Mouse (Mus musculus) lung, embryonic 15.5 days (tissue): ENCODE results near the gene Treml4. TPM values are rescaled to one million over a fixed set of nuclear protein-coding genes. Genes with fewer than 3 reads are reported as not detected.

ENCODE experiments used
- ATAC-seq: fragments of 200-750 bp; cut with Nextera tagmentation; 2 replicates; pipeline ENCODE4 v1.8.0; 2017; ENCODE audit warnings: moderate number of reproducible peaks, borderline replicate concordance; ENCODE audit not compliant: low FRiP score, low TSS enrichment; ENCODE audit errors: extremely low read depth
- H3K27ac ChIP-seq: fragments of 300-500 bp; sonication (generic); 2 replicates; pipeline ENCODE4 v1.5.1; 2015; ENCODE audit warnings: moderate library complexity, mild to moderate bottlenecking, inconsistent platforms
- H3K27me3 ChIP-seq: fragments of 300-500 bp; sonication (generic); 2 replicates; pipeline ENCODE4 v1.6.1; 2015; ENCODE audit warnings: inconsistent platforms
- H3K36me3 ChIP-seq: fragments of 300-500 bp; sonication (generic); 2 replicates; pipeline ENCODE4 v1.6.1; 2015; ENCODE audit warnings: inconsistent platforms
- H3K4me1 ChIP-seq: fragments of 300-500 bp; sonication (generic); 2 replicates; pipeline ENCODE4 v1.6.1; 2015; ENCODE audit warnings: inconsistent platforms
- H3K4me2 ChIP-seq: fragments of 300-500 bp; sonication (generic); 2 replicates; pipeline ENCODE4 v1.6.1; 2015; ENCODE audit warnings: inconsistent platforms, mild to moderate bottlenecking, moderate library complexity
- H3K4me3 ChIP-seq: fragments of 300-500 bp; sonication (generic); 2 replicates; pipeline ENCODE4 v1.5.1; 2015; ENCODE audit warnings: mild to moderate bottlenecking, inconsistent platforms
- H3K9ac ChIP-seq: fragments of 300-500 bp; sonication (generic); 2 replicates; pipeline ENCODE4 v1.6.1; 2015; ENCODE audit warnings: inconsistent platforms
- H3K9me3 ChIP-seq: fragments of 300-500 bp; sonication (generic); 2 replicates; pipeline ENCODE4 v1.6.1; 2016; ENCODE audit warnings: inconsistent platforms
- WGBS: fragments of 180-500 bp; shearing (Covaris S2); methylation state at CpG from one replicate; pipeline ENCODE4 v1.1.7; 2015; 5-methylcytosine and 5-hydroxymethylcytosine counted together
- polyA plus RNA-seq: library from polyadenylated mRNA; unstranded; fragments of >200 nt; fragmentation: Nextera tagmentation; extraction: Ambion mirVana; gene quantifications from 2 replicates; pipeline ENCODE4 v1.2.1, GENCODE M21; 2015

Treml4 gene
- polyA plus RNA-seq, 1 experiment from 2014 or later: 0.37 TPM

GRCm38 (mm10) chr17:48256575-48256974 is 7.5 kb upstream of the Treml4 start:
- no peaks in the 10 kb centered on the region for H3K4me1 ChIP-seq
- H3K9me3 ChIP-seq: peaks cover 8% of the 10 kb centered on the region; the same call in 1 of the 2 replicates
- peaks cover 5% of the 10 kb centered on the region; the same call in 1 of the 2 replicates for H3K27me3 ChIP-seq
- H3K27ac ChIP-seq: no peak overlapping the region
- no peak overlapping the region for H3K4me2 ChIP-seq
- ATAC-seq: no peak
- H3K9ac ChIP-seq: no peak overlapping the region
- H3K36me3 ChIP-seq: no peaks in the 10 kb centered on the region
- no peak overlapping the region for H3K4me3 ChIP-seq

- no peak for ATAC-seq
- Histone ChIP-seq H3K27me3 (no peaks in the 10 kb centered on the region), H3K36me3 (no peaks in the 10 kb centered on the region), H3K27ac (no peak overlapping the region), H3K4me2 (no peak overlapping the region), H3K9ac (no peak overlapping the region), H3K4me1 (no peaks in the 10 kb centered on the region), H3K4me3 (no peak overlapping the region), H3K9me3 (peaks cover 8% of the 10 kb centered on the region; the same call in 1 of the 2 replicates)
- WGBS: 65% methylated on average over 2 of the region's 2 CpGs
These were observed 2.2 kb upstream of the Treml4 start for GRCm38 (mm10) chr17:48261868-48262267.

DNA sequence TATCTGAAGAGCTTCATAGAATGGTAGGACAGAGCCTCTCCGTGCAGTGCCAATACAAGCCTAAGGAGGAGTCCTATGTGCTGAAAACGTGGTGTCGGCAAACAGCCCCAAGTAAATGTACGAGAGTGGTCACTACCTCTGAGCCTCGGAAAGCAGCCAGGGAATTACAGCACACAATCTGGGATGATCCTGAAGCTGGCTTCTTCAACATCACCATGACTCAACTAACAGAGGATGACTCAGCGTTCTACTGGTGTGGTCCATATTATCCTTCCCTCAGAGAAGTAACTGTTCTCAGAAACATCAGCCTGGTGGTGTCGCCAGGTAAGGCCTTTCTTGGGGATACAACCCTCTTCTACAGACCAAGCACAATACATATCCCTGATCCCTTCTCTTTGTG is 567 bp downstream of the Treml4 start:
- H3K4me2 ChIP-seq: no peak overlapping the region
- no peaks in the 10 kb centered on the region for H3K4me1 ChIP-seq
- no peaks in the 10 kb centered on the region for H3K27me3 ChIP-seq
- H3K36me3 ChIP-seq: no peaks in the 10 kb centered on the region
- no peak for ATAC-seq
- no peak overlapping the region for H3K9ac ChIP-seq
- 86% methylated on average over 7 of the region's 7 CpGs for WGBS
- no peak overlapping the region for H3K27ac ChIP-seq
- no peak overlapping the region for H3K4me3 ChIP-seq
- H3K9me3 ChIP-seq: peaks cover 2% of the 10 kb centered on the region; the same call in 1 of the 2 replicates

- no peak overlapping the region for H3K27ac ChIP-seq
- no peak overlapping the region for H3K9ac ChIP-seq
- H3K9me3 ChIP-seq: no peaks in the 10 kb centered on the region
- no peak overlapping the region for H3K4me3 ChIP-seq
- ATAC-seq: no peak
- H3K36me3 ChIP-seq: no peaks in the 10 kb centered on the region
- WGBS: 24% methylated on average over 2 of the region's 2 CpGs
- no peaks in the 10 kb centered on the region for H3K27me3 ChIP-seq
- no peak overlapping the region for H3K4me2 ChIP-seq
- H3K4me1 ChIP-seq: no peaks in the 10 kb centered on the region
These were observed 2.0 kb downstream of the Treml4 start for GRCm38 (mm10) chr17:48266138-48266537.

DNA sequence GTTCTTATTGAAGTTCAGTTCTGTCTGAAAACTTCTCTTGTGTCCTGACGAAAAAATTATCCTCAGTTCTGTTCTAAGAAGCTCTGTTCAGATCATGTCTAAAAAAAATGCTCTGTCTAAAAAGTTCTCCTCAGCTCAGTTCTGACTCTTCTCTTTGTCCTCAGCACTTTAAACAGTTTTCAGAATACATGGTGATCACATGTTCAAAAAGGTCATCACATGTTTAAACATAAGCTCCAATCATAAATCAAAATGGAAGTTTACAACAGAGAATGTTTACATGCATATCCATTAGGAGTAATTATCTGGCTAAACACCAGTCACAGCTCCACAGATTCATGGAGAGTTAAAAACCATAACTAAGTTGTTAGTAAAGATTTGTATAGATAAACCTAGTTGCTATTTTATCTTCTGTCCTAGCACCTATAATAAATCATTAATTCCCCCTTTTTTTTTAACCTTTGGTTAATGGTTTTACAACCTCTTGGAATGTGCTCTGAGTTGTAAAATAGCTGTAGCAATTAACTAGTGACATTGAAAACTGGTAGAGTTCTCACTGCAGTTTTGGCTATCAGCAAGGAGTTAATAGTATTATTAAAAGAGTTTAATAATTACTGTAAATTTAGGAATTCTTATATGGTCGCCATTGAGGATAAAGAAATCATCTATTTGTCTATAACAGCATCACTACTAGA is 2.7 kb downstream of the Treml4 start:
- ATAC-seq: no peak
- no peak overlapping the region for H3K9ac ChIP-seq
- H3K27me3 ChIP-seq: no peaks in the 10 kb centered on the region
- H3K4me1 ChIP-seq: no peaks in the 10 kb centered on the region
- H3K9me3 ChIP-seq: no peaks in the 10 kb centered on the region
- no peak overlapping the region for H3K27ac ChIP-seq
- WGBS: 23% methylated on average over 2 of the region's 2 CpGs
- no peaks in the 10 kb centered on the region for H3K36me3 ChIP-seq
- H3K4me3 ChIP-seq: no peak overlapping the region
- H3K4me2 ChIP-seq: no peak overlapping the region

DNA sequence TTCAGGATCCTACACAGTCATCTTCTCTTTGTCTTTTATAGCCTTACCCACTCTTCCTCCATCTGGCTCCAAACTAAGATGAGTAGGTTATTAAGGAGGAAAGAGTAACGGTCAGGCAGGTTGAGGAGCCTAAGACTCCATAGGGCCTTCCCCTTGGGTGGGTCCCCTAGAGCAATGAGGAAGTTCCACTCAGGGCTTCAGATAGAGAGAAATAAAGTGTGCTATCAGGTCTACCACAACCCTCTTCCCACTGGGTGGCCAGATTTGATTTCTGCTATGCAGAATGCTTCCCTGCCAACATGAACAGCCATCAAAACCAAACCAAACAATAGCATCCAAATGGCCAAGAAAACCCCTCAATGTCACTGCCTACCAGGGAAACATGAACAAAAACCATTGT is 3.5 kb downstream of the Treml4 start:
- no peaks in the 10 kb centered on the region for H3K36me3 ChIP-seq
- no peaks in the 10 kb centered on the region for H3K27me3 ChIP-seq
- no peaks in the 10 kb centered on the region for H3K9me3 ChIP-seq
- no peak overlapping the region for H3K4me3 ChIP-seq
- 81% methylated on average over 1 of the region's 1 CpGs for WGBS
- no peak for ATAC-seq
- H3K27ac ChIP-seq: no peak overlapping the region
- H3K9ac ChIP-seq: no peak overlapping the region
- no peaks in the 10 kb centered on the region for H3K4me1 ChIP-seq
- no peak overlapping the region for H3K4me2 ChIP-seq

- Histone ChIP-seq H3K4me1 (no peaks in the 10 kb centered on the region), H3K27me3 (no peaks in the 10 kb centered on the region), H3K9me3 (no peaks in the 10 kb centered on the region), H3K4me3 (no peak overlapping the region), H3K9ac (no peak overlapping the region), H3K36me3 (no peaks in the 10 kb centered on the region), H3K27ac (no peak overlapping the region), H3K4me2 (no peak overlapping the region)
- ATAC-seq: no peak
These were observed 4.2 kb downstream of the Treml4 start for GRCm38 (mm10) chr17:48268276-48268675.

GRCm38 (mm10) chr17:48269833-48270232 is 5.7 kb downstream of the Treml4 start:
- H3K9ac ChIP-seq: no peak overlapping the region
- H3K27me3 ChIP-seq: no peaks in the 10 kb centered on the region
- ATAC-seq: no peak
- WGBS: 66% methylated on average over 4 of the region's 4 CpGs
- H3K9me3 ChIP-seq: no peaks in the 10 kb centered on the region
- H3K27ac ChIP-seq: no peak overlapping the region
- H3K36me3 ChIP-seq: no peaks in the 10 kb centered on the region
- no peaks in the 10 kb centered on the region for H3K4me1 ChIP-seq
- no peak overlapping the region for H3K4me3 ChIP-seq
- H3K4me2 ChIP-seq: no peak overlapping the region

- Histone ChIP-seq H3K4me2 (no peak overlapping the region), H3K27me3 (no peaks in the 10 kb centered on the region), H3K4me3 (no peak overlapping the region), H3K9ac (no peak overlapping the region), H3K36me3 (no peaks in the 10 kb centered on the region), H3K27ac (no peak overlapping the region), H3K9me3 (no peaks in the 10 kb centered on the region), H3K4me1 (no peaks in the 10 kb centered on the region)
- WGBS: 42% methylated on average over 5 of the region's 5 CpGs
- no peak for ATAC-seq
These were observed 8.1 kb downstream of the Treml4 start for GRCm38 (mm10) chr17:48272158-48272557.

DNA sequence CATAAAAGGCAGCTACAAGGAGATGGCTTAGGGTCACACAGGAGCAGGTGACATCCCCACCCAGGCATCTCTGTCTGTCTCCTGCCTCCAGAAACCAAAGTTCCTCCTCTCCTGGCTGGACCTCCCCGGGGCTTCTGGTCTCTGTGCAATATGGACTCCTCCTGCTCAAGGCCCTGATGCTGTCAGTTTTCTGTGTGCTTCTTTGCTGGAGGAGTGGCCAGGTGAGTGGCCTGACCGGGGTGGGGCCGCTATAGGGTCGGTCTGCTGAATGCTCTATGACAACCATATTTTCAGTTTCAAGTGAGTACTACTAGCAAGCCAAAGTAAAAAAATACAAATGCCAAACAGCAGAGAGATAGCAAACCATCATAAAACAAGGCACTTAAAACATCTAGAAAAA is 8.5 kb downstream of the Treml4 start:
- H3K27me3 ChIP-seq: no peaks in the 10 kb centered on the region
- no peaks in the 10 kb centered on the region for H3K36me3 ChIP-seq
- H3K9me3 ChIP-seq: no peaks in the 10 kb centered on the region
- H3K9ac ChIP-seq: no peak overlapping the region
- no peak overlapping the region for H3K27ac ChIP-seq
- ATAC-seq: no peak
- 84% methylated on average over 4 of the region's 4 CpGs for WGBS
- no peaks in the 10 kb centered on the region for H3K4me1 ChIP-seq
- H3K4me3 ChIP-seq: no peak overlapping the region
- H3K4me2 ChIP-seq: no peak overlapping the region

DNA sequence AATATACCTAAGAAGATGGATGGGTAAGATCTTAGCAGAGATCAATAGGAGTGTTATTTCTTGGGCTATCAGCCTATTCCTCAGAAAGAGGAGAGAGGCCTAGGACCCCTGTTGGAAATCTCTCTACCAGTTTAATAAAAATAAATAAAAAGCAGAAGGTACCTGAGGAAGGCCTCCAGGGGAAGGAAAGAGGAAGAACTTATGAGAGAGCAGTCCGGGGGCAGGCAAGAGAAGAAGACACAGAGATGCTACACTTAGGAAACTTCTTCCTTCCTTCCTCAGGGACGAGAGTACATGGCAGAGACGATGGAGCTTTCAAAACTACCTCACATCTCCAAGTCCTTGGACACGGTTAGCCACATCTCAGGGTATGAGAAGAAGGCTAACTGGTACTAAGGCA is 10.0 kb downstream of the Treml4 start:
- no peaks in the 10 kb centered on the region for H3K36me3 ChIP-seq
- ATAC-seq: no peak
- no peak overlapping the region for H3K27ac ChIP-seq
- no peak overlapping the region for H3K4me2 ChIP-seq
- H3K27me3 ChIP-seq: no peaks in the 10 kb centered on the region
- H3K4me3 ChIP-seq: no peak overlapping the region
- no peak overlapping the region for H3K9ac ChIP-seq
- H3K4me1 ChIP-seq: no peaks in the 10 kb centered on the region
- 69% methylated on average over 4 of the region's 4 CpGs for WGBS
- H3K9me3 ChIP-seq: no peaks in the 10 kb centered on the region

- WGBS: 36% methylated on average over 6 of the region's 6 CpGs
- no peak overlapping the region for H3K4me2 ChIP-seq
- no peak overlapping the region for H3K27ac ChIP-seq
- H3K27me3 ChIP-seq: no peaks in the 10 kb centered on the region
- H3K9me3 ChIP-seq: no peaks in the 10 kb centered on the region
- ATAC-seq: 0 out of 2 replicates have a peak, but pooled peaks have one; percentile 31
- H3K36me3 ChIP-seq: no peaks in the 10 kb centered on the region
- no peaks in the 10 kb centered on the region for H3K4me1 ChIP-seq
- H3K9ac ChIP-seq: no peak overlapping the region
- H3K4me3 ChIP-seq: no peak overlapping the region
These were observed 10.8 kb downstream of the Treml4 start for GRCm38 (mm10) chr17:48274885-48275284.

- ATAC-seq: no peak
- WGBS: 54% methylated on average over 7 of the region's 7 CpGs
- no peaks in the 10 kb centered on the region for H3K27me3 ChIP-seq
These were observed 11.6 kb downstream of the Treml4 start for GRCm38 (mm10) chr17:48275736-48276135.

More at GRCm38 (mm10) chr17:48275736-48276135, 11.6 kb downstream of the Treml4 start:
- Histone ChIP-seq H3K27ac (no peak overlapping the region), H3K4me1 (no peaks in the 10 kb centered on the region), H3K36me3 (no peaks in the 10 kb centered on the region), H3K4me2 (no peak overlapping the region), H3K4me3 (no peak overlapping the region), H3K9ac (no peak overlapping the region), H3K9me3 (no peaks in the 10 kb centered on the region)
